Mouse (Mus musculus) hindlimb bud, embryonic 11.5 days (tissue): ENCODE data around the gene Ocm.

Experiments
- DNase-seq: peaks from one replicate; pipeline ENCODE4 v3.0.0-alpha.2; 2012; ENCODE audit warnings: low read depth, low spot score; ENCODE audit errors: extremely low spot score

The Ocm gene

DNA sequence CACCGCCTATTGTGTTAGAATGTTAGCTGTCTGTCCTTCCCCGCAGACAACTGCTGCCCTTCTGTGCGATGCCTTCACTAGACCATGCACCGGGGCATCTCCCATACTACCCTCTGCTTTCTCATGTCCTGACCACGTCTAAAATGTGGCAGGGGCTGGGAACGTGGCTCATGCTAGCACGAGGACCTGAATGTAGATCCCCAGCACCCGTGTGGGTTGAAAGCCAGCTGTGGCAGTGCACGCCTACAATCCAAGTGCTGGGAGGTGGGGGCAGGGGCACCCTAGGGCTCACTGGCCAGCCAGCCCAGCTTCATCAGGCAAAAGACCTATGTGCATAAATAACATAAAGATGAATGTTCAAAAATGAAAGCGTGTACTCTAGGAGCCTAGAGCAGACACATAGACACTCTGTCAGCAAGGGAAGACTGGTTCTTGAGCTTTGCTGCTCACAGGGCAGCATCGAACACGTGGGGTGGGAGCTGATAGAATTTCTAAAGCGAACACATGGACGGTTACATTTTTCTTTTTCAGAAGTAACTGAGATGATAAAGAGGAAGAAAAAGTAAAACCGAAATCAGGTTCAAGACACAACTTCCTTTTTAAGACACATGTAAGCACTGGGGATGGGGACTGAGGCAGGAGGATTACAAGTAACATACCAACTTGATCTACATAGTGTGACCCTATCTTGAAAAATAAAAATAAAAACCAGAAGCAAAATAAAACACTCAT is 23.8 kb downstream of the Ocm start:
- no peak for DNase-seq

DNA sequence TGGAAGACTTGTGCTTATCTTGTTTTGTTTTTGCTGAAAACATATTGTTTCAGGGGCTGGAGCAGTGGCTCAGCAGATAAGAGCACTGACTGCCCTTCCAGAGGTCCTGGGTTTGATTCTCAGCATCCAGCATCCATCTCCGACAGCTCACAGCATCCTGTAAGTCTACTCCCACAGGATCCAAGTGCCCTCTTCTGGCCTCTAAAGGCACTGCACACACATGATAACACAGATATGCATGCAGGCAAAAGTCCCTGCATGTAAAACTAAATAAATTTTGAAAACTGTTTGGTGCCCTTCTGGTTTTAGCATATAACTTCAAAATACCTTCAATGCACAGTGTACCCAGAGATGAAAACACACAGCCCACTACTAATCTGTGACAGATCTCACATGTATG is 27.1 kb downstream of the Ocm start:
- DNase-seq = no peak

GRCm38 (mm10) chr5:143994632-143995365 is 31.7 kb downstream of the Ocm start:
- no peak for DNase-seq

GRCm38 (mm10) chr5:143993849-143994248 is 32.6 kb downstream of the Ocm start:
- no peak for DNase-seq

GRCm38 (mm10) chr5:143993260-143993659 is 33.2 kb downstream of the Ocm start:
- DNase-seq = no peak

GRCm38 (mm10) chr5:143992661-143993060 is 33.8 kb downstream of the Ocm start:
- no peak for DNase-seq

DNA sequence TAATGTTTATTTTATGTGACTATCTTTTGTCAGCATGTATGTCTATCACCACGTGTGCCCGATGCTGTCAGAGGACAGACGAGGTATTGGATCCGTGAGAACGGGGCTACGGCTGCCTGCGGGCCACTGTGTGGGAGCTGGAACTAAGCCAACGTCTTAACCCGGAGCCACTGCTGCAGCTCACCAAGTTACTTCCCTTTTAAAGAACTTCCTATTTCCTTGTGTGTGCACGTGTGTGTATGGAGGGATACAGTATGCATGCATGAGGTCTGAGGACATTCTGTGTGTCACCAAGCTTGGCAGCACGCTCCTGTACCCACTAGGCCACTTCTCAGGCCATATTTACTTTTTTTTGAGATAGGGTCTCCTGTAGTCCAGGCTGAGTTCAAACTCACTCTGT is 36.4 kb downstream of the Ocm start:
- no peak for DNase-seq

GRCm38 (mm10) chr5:143989046-143989445 is 37.4 kb downstream of the Ocm start:
- no peak for DNase-seq

DNA sequence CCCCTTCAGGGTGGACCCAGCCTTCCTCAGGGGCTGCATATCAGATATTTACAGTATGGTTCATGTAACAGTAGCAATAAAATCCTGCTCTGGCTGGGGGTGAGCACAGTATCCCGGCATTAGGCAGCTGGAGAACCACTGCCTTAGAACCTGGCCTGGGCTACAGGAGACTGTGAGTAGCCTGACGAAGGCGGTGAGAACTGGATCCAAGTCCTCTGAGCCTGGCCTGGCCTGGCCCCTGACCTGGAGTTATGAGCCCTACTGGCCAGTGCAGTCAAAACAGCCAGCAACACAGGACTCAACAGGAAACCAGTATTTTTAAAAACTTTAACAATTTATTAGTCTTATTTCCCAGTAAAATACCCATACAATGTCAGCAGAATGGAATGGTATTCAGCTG is 38.9 kb downstream of the Ocm start:
- DNase-seq = no peak

GRCm38 (mm10) chr5:143985381-143985780 is 41.1 kb downstream of the Ocm start:
- no peak for DNase-seq

- no peak for DNase-seq
Observed at GRCm38 (mm10) chr5:143982361-143982760, 44.1 kb downstream of the Ocm start.

DNA sequence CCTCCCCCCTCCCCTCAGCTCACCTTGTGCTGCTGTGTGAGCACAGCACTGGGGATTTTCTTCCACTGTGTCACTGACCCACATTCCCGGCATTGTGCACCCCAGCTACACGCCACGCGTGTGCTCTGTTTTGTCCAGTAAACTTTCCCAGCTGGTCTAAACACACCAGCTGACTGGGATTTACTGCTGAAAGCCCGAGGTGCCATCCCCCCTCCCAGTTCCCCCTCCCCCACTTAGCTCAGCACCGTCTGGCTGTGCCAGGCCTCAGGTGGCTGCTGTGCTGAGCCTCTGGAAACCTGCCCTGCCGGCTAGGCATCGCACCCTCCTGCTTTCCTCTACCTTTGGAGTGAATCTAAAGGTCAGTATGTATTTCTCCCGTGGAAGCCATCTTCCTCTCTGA is 45.6 kb downstream of the Ocm start:
- DNase-seq = no peak

DNA sequence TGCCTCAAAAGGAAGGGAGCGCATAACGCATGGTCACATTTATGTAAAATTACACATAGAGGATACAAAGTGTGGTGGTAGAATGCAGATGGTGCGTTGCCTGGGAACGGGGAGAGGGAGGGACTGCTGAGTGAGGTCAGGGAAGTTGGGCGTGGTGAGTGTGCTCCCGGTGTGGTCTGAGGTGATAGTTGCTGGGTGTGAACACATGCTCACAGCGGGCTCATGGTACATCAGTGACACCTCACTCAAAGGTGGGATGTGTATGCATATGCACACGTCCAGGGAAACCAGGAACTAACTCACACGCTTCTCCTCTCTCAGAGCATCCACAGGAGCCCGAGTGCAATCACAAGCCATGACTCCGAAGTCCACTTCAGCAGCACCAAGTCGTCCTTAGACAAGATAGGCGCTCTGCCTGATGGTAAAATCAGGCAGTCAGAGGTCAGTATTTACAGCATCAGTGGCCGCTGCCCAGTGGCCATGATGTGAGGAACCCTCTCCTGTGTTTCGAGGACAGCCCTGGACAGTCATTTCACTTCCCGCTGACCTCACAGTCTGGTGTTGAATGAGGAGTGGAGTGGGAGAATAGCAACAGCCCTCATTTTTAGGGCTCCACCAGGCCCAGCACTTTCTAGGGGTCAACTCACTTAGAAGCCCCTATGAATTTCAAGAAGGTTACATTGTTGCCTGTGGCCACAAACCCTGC is 49.6 kb downstream of the Ocm start:
- DNase-seq = no peak

DNA sequence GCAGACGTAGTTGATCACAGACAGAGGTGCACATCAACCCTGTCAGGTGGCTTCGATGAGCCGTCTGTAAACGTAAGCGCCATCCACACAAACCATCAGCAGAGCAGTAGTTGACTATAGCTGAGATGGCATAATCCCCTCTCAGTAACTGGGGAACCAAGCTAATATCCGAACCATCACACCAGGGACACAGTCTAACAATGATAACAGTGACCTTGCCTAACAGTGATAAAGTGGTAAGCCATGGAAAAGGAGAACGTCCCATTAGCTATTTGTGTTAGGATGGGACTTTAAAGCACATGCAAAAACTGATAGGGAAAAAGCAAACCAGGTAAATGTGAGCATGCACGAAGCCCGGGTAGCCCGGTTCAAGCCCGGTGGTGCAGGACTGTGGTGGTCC is 50.2 kb downstream of the Ocm start:
- no peak for DNase-seq

DNA sequence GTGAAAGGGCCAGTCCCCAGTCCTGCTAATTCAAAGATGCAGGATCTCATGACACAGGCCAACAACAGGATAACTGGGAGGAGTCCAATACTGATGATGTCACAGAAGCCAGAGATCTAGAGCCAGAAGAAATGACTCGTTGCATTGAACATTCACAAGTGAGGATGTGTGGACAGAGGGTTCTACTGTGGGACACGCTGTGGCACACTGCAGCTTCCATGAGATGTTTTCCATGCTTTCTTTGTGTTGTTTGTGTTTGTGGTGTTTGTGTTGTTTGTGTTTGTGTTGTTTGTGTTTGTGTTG is 50.9 kb downstream of the Ocm start:
- no peak for DNase-seq

GRCm38 (mm10) chr5:143974931-143975630 is 51.4 kb downstream of the Ocm start:
- DNase-seq = peak; percentile 49

DNA sequence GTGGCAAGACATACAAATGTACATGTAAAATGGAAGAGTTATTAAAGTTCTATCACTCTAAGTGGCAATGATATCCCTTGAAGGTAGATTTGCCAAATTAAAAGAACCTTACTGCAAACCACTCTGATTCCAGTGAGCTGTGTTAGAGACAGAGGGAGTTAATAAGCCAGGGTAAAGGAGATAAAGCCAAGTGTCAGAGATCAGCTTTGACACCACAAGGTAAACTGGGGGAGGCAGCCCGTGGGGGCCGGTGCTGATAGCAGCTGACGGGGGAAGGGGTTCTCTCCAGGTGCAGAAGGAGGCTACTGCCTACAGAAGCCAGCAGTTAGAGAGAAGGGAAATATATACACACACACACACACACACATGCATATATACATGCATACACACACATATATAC is 53.8 kb downstream of the Ocm start:
- DNase-seq = no peak
